Mouse (Mus musculus) right cerebral cortex, postnatal 4 days (tissue): ENCODE measurements around the gene Dazap1.
"Not testable (repeated sequence)": the region's sequence is repeated elsewhere in the genome, so short reads cannot be mapped to it uniquely, and the experiment has no call there.

Experiments used
- DNase-seq: peaks from one replicate; pipeline ENCODE4 v3.0.0-alpha.2; 2022

The Dazap1 gene

DNA sequence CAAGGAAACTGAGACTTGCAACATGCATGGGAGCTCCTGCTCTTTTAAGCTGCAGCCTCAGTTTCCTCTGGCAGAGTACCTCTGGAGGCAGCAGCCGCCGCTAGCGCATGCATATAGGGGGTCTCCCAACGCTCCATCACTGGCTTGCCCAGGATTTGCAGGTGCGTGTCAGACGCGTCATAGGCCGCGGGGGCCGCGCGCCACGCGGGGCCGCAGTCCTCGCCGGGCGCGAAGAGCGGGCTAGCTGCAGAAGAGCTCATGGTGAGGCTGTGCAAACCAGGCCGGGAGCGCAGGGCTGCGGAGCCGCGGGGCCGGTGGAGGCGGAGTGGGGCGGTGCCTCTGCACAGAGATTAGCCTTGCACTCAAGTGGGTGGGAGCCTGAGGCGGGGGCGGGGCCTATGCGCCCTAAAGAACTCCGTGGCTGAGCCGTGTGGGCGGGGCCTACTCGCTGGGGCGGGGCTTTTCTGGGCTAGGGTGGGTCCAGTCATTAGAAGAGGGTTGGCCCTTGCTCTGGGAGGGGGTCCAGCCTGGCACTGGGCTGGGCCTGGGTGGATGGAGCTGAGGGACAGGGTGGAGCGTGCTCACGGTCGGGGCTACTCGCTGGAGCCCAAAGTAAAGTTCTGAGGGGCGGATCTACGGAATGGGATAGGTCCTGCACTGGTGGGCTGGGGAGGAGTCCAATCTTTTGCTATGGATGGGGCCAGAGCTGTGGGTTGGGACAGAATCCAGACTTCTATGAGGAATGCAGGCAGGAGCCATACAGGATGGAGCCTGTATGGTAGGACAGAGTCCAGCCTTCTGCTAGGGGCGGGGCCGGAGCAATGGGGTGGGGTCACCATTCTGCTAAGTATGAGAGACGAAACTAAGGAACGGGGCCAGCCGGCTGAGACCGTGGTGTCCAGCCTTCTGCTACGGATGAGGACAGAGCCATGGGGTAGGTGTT lies at the start of gene Dazap1, which contains the start of gene Gamt:
Gene Dazap1, plus strand, starts transcription at position 845 of the 943 bp plus-strand sequence.
Gene Gamt, minus strand, starts transcription at position 371 of the 943 bp plus-strand sequence.
- peak; percentile 91 for DNase-seq

DNA sequence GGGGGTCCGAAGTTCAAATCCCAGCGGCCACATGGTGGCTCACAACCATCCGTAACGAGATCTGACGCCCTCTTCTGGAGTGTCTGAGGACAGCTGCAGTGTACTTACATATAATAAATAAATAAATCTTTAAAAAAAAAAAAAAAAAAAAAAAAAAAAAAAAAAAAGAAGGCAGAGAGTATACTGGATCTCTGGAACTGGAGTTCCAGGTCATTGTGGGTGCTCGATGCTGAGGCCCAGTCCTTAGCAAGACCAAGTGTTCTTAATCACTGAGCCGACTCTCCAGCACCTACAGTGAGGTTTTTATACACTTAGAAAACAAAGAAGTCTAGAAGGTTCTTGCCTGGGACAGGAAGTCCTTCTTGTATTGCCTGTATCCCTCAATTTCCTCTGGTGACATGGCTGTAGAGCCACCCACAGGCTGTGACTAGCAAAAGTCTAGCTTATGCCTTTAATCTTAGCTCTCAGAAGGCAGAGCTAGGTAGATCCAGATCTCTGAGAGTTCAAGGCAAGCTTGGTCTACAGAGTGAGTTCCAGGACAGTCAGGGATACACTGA lies 49.7 kb upstream of the Dazap1 start:
- DNase-seq: not testable (repeated sequence)

DNA sequence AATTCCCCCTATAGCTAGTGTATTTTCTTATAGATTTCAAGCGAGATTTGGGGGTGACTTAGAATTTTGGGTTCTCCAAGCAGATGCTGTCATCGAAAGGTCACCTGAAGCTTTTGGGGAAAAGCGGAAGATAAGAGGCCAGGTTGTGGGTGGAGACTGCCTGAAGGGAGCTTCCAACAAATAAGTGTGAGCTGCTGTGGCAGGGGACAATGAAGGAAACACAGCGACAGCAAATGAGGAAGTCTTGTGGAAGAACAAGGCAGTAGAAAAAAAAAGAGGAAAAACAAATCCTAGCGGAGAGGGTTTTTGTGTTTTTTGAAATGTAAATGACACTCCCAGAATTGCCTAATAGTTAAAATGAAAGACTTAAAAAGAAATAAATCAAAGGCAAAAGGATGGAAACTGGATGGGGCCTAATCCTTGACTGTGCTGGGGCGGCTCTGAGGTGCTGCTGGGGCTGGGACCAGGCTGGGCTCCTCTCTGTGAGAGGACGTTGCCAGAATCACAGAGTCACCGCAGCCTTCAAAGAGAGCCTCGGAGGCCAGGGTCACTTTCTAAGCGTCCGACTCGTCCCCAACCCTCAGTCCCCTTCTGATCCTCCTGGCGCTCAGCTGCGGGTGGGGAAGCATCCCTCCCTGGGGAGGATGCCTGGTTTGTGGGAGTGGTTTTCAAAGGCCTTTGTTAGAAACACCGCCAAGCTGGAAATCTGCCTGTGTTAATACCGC lies 46.1 kb upstream of the Dazap1 start:
- DNase-seq: no peak

DNA sequence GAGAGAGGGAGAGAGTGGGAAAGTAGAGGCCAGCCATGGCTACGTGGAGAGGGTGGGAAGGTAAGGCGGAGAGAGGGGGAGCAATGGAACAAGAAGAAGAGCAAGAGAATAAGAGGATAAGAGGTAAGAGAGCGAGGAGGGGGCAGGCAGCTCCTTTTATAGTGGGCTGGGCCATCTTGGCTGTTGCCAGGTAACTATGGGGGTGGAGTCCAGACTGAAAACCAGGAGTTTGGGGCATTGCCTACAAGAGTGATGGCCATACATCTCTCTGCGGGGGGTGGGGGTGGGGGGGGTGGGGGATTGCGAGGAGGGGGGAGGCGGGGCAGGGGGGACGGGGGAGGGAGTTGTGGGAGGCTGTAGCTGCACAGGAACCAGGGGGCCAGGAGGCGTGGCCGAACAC lies 40.6 kb upstream of the Dazap1 start:
- DNase-seq: no peak

DNA sequence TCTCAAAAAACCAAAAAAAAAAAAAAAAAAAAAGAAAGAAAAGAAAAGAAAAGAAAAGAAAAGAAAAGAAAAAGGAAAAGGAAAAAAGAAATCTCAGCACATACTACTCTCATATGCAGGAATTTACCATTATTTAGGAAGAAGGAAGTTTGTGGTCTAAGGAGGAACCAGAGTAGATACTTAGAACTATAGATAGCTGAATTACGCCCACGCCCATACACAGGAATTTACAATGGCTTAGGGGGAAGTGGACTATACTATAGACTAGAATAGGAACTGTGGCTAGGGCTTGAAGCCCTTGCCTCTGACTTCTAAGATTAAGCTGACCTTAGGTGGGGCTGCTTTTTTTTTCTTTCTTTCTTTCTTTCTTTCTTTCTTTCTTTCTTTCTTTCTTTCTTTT lies 38.1 kb upstream of the Dazap1 start:
- not testable (repeated sequence) for DNase-seq

DNA sequence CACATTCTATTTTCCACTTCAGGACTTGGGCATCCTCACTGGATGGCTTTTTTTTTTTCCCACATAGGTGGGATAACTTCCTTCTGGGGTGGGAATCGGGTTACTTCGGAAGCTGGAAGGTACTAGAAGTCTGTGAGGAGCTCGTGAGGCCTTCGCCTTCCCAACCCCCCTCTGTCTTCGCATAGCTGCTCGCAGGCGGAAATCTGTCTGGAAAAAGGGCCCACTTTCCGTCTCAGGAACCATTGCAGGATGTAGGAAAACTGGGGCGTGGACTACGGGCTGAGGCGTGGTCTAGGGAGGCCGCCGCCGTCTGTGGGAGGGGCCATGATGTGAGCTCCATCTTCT lies 35.2 kb upstream of the Dazap1 start:
- DNase-seq: no peak

DNA sequence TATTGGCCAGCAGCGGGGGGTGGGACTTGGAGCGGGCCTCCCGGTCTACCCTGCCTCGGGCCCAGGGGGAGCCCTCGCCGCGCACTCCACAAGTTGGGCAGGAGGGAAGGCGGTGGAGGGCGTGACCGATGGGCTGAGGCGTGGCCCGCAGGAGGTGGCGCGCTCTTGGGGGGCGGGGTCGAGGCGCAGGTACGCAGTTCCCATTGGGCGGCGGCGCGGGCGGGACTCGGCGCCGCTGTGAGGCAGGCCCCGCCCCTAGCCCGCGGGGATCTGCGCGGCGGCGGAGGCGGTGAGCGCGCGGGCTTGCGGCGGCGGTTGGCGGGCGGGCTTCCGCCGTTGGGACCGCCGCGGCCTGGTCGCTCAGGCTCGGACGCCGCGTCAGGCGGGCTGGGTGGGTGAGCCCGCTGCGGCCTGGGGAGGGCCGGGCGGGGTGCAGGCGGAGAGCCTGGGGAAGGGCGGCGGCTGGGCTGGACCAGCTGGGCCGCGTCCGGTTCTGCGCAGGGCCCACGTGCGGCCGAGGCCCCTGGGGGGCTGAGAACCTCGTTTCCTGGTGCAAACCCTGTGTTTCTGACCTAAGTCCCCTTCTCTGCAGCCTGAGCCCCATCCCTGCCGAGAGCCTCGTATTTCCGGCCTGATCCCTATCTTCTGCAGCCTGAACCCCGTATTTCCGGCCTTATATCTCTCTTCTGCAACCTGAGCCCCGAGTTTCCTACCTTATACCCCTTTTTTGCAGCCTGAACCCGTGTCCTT lies 34.7 kb upstream of the Dazap1 start, which contains the start of gene Mum1:
Gene Mum1, plus strand, starts transcription at position 19 of the 750 bp plus-strand sequence.
- peak; percentile 94 for DNase-seq

DNA sequence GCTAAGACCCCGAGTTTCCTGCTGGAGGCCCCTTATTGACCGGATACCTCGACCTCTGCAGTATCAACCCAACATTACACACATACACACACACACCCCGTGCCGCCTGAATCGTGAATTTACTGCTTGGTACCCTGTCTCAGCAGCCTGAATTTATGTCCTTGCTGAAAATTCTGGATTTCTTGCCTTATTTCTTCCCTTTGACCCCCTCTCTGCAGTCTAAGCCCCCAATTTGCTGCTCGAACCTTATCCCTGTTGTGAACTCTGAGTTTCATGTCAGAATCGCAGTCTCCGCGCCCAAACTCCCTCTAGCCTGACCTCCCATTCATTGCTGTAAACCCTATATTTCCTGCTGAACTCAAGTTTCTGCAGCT lies 34.1 kb upstream of the Dazap1 start:
- DNase-seq: no peak

DNA sequence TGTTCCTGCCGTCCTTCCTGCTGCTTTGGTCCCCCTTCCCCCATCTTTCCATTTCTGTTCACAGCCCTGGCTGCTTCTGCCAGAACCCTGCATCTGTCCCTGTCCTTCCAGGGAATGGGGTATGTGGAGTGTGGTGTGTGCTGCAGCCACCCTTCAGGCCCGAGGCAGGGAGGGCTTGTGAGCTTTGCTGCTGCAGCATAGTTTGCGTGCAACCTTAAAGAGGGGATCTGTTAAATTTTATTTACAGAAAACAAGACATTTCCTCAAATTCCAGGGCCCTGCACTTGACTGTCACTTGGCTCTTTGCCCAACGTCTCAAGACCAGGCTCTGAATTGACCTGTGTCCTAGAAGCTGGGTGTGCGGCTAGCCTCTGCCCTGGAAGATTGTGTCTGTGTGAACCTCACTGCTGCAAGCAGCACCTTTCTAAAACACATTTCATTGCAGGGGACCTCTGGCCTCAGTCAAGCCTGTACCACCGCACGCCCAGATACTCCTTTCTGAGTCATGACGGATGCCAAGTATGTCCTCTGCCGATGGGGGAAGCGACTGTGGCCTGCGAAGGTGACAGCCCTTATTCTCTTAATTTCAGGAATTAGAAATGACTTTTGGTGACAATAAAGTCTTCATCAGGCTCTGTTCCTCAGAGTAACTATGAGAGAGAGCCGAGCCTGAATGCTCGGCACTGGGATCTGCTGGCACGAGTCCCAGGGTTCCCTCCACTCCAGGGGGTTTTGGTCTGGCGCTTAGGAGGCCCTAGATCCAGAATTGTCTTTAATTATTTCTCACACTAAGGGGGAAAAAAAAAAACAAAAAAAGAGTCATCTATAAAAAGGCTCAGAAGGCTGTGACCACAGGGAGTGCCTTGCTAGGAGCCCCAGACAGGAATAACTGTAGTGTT lies 33.2 kb upstream of the Dazap1 start:
- DNase-seq: peak; percentile 60

DNA sequence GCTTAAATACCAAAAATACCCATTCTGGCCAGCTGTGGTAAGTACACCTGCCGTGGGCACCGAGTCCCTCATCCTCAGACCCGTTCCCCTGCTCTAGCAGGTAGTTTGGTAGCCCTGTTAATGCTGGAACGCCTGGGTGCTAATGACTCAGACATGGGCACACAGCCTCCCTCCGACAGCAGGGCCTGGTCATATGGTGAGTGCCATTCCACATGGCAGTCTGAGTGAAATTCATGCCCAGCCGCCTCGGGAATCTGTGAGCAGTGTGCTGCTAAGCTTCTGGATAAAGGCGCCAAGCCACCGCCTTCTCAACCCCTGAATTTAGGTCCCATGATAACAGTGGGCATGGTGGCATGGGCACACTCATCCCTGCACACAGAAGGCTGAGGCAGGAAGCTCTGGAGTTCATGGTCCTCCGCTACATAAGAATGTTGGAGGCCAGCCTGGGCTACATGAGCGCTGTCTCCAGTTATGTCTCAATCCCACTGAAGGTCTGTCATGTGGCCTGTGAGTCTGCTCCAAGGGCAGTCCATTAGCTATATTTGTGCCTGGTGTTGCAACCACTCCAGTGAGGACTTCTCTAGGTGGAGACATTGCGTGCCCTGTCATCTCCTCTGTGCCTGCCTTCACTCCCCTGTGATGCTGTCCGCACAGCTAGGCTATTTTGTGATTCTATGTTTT lies 25.0 kb upstream of the Dazap1 start:
- no peak for DNase-seq

DNA sequence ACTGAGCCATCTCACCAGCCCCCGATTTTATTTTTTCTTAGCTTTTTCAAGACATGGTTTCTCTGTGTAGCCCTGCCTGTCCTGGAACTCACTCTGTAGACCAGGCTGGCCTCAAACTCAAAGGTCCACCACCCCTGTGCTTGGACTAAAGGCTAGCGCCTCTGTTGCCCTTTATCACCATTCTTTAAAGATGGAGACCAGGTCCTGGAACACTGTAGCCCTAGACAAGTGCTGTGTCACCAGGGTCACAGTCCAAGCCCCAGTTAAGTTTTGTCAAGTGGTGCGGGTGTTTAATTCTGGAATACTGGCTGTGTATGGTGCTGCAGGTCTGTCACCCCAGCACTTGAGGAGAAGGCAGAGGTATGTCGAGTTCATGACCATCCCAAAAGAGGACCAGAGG lies 24.3 kb upstream of the Dazap1 start:
- DNase-seq: no peak

DNA sequence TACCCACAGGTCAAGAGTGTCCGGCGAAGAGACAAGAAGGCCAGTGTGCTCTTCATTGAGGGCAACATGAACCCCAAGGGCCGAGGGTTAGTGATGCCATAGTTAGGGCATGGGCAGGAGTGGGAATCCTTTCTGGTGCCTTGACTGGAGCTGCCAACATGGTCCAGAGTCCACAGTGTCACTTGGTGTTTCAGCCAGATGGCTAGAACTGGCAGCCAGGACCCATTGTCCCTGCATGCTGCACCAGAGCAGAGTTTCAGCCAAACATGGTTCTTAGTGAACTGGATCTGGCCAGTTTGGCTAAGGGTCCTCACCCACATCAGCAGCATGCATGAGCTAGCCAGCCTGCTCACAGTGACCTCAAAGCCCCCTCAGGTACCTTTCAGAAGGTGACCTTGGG lies 23.0 kb upstream of the Dazap1 start:
- no peak for DNase-seq

DNA sequence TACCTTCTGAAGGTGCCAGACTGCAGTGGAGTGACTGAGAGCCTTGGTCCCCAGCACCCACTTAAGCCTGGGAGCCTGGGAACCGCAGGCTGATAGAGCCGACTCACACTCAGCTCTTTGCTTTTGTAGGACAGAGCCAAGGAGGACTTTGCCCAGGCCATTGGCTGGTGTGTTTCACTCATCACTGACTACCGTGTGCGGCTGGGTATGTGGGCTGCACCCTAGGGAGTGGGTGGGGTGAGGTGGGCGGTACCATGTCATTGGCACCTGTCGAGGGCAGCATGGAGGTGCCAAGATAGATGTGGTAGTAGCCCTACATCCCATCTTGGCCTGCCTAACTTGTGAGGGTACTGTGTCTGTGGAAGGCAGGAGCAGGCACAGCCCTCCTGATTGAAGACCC lies 21.5 kb upstream of the Dazap1 start:
- DNase-seq: no peak

DNA sequence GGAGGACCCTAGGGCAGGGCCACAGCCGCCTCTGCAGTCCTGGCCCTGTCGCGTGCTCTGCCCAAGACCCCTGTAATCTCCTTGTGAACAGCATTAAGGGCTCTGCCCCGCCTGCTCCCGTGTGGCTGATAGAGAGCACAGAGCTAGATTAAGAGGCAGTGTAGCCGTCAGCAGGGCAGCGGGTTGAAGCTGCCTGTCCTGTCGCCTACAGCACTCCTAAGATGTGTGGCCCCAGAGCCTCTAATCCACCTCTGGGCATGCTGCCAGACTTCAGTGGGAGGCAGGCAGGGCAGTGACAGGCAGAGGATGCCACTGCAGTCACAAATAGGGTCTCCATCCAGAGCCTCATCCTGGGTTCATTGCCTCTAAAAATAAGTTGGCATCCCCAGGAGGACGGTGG lies 19.2 kb upstream of the Dazap1 start:
- DNase-seq: no peak

DNA sequence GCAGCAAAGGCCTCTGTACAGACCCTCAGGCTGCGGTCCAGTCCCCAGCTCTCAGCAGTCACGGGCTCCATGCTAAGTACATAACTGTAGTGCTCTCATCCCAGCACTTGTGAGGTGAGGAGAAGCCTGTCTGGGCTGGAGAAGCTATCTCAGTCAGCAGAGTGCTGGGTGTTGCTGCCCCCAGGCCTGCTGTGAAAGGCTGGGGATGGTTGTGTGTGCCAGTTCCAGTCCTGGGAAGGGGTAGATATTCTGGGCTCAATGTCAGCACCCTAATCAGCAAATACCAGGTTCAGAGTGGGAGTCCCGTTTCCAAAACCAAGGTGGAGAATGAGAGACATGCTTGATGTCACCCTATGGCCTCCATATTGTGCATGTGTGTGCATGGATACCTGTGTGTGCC lies 18.7 kb upstream of the Dazap1 start:
- DNase-seq: no peak

DNA sequence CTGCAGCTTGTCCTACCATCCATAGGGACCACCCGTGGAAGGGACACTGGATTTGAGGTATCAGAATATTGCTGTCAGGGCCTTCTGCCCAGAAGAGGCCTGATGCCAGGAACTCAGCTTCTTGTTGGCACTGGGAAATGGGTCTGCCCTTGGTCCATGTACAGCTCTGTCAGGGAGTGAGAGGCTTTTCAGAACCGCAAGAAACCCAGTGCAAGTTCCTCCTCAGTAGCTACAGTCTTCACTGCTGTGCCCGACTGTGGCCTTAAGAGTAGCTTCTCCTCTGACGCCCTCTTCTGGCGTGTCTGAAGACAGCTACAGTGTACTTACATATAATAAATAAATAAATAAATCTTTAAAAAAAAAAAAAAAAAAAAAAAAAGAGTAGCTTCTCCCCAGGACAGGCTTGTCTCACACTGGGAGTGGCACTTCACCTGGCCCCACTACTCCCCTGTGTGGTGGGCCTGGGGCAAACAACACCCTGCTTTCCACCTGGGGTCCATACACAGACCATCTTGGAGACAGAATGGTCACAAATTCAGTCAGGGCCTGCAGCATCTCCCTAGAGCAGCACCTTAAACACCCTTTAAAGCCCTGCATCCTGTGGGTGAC lies 16.4 kb upstream of the Dazap1 start:
- DNase-seq: no peak

DNA sequence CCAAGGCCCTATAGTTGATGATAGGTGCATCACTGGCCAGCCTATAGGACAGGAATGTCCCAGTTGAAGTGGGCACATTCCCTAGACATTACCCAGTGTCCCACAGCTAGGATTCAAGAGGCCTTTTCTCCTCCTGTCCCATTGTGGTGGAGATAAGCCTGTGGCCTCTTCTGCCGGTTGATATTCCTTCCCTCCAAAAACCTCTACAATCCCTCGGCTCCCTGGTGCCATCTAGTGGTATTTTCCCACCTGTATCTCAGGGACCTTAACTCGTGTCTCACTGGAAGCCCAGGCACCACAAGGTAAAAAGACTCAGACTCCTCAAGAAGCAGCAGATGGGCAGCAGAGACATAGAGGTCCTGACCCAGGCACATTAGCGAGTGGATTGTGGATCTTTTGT lies 15.7 kb upstream of the Dazap1 start:
- DNase-seq: peak; percentile 82

DNA sequence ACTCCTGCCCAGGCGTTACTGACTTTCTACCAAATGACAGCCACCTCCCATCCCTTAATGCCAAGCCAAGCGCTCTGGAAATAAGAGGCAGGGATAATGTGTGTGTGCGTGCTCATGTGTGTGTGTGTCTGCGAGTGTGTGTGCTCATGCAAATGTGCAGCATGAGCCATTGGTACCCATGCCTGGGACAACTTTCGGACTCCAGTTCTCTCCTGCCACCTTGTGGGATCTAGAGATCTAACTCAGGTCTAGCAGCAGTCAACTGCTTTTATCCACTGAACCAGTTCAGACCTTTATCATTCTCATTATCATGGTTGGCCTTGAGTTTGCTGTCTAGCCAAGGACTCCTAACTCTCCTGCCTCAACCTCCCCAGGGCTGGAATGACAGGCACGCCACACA lies 13.4 kb upstream of the Dazap1 start:
- DNase-seq: no peak

DNA sequence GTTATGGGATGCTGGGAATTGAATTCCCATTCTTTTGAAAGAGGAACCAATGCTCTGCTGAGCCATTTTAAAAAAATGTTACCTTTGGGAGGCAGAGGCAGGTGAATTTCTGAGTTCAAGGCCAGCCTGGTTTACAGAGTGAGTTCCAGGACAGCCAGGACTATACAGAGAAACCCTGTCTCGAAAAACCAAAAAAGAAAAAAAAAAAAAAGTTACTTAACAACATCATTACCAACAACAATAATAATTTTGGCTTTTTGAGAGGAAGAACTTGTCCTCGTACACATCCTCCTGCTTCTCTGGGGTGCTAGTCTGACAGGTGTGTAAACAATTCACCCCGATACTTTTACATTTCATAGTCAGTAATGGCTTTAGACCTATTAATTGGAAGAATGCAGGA lies 12.8 kb upstream of the Dazap1 start:
- not testable (repeated sequence) for DNase-seq

DNA sequence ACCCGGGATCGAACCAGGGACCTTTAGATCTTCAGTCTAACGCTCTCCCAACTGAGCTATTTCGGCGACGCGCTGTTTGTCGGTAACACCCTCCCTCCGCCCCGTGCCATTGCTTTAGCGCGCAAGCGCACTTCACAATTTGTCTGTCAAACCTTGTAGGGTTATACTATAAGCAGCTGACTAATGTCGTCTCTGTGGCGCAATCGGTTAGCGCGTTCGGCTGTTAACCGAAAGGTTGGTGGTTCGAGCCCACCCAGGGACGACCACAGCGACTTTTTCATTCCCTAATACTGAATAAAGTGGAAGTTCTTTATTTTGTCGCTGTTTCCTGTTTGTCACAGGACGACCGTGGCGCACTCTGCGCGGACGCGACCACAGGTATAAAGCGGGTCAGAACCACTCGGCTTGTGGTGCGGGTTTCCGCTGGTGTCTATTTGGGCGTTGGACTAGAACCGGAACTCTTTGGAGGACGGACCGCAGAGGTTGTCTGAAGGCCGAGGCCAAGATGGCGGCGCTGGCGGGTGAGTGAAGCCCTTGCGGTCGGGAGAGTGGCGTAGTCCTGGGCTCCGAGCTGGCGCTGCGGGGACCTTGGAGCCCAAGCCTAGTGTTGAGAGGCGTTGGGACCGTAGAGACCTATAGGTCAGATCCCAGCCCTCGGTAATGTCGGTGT lies 12.2 kb upstream of the Dazap1 start, which contains the start of gene Ndufs7:
Gene Ndufs7, plus strand, starts transcription at position 151 of the 670 bp plus-strand sequence.
- peak; percentile 94 for DNase-seq
